Mouse (Mus musculus): ENCODE data around the gene Olfr10.

Olfr10 gene

GRCm38 (mm10) chr11:49329686-49330085 is 25.1 kb downstream of the Olfr10 start:
- no peak for DNase-seq

- DNase-seq = no peak
Observed at GRCm38 (mm10) chr11:49334888-49335287, 30.3 kb downstream of the Olfr10 start, which contains the start of gene Olfr1390. Gene Olfr1390 (plus strand): TSS chr11:49335188.

- DNase-seq = peak; percentile 3
Observed at GRCm38 (mm10) chr11:49337150-49337832, 32.8 kb downstream of the Olfr10 start.

Measured in retina, postnatal 1 day (tissue).